Mouse (Mus musculus): ENCODE measurements at regions not wholly inside any gene's neighbourhood (a gene's known extent, or its start where the extent isn't known, plus 50 kb on each side); places are given as distances from the start of the nearest gene placed in this dataset.

- WGBS, result 91% methylated on average over 4 of the region's 4 CpGs
- no peaks in the 10 kb centered on the region for H3K36me3 ChIP-seq (ENCODE audit: control insufficient read depth, insufficient read depth, low read length)
- H3K9ac ChIP-seq (ENCODE audit: low read length), result no peak overlapping the region
- no peak overlapping the region for H3K4me3 ChIP-seq (ENCODE audit: low read depth, low read length)
- no peaks in the 10 kb centered on the region for H3K27me3 ChIP-seq (ENCODE audit: control insufficient read depth, insufficient read depth, low read length)
- no peaks in the 10 kb centered on the region for H3K9me3 ChIP-seq (ENCODE audit: control insufficient read depth, low read length)
- no peak overlapping the region for H3K27ac ChIP-seq (replicated peaks; ENCODE audit: low read depth, low read length)
- H3K4me1 ChIP-seq (ENCODE audit: control insufficient read depth, insufficient read depth, low read length), result no peaks in the 10 kb centered on the region
- H3K4me2 ChIP-seq (ENCODE audit: low read depth, severe bottlenecking), result no peak overlapping the region
- ATAC-seq (ENCODE audit: insufficient number of reproducible peaks, low FRiP score, low TSS enrichment, low read depth) (no peak), DNase-seq (ENCODE audit: low spot score) (no peak)
These were observed 277.0 kb upstream of the Tmem132c start for GRCm38 (mm10) chr5:126964577-126964976.

- Histone ChIP-seq H3K9me3 (ENCODE audit: control insufficient read depth, low read length) (no peaks in the 10 kb centered on the region), H3K4me2 (ENCODE audit: low read depth, severe bottlenecking) (no peak overlapping the region), H3K27ac (replicated peaks; ENCODE audit: low read depth, low read length) (no peak overlapping the region), H3K4me3 (ENCODE audit: low read depth, low read length) (no peak overlapping the region), H3K9ac (ENCODE audit: low read length) (no peak overlapping the region), H3K36me3 (ENCODE audit: control insufficient read depth, insufficient read depth, low read length) (no peaks in the 10 kb centered on the region), H3K27me3 (ENCODE audit: control insufficient read depth, insufficient read depth, low read length) (no peaks in the 10 kb centered on the region), H3K4me1 (ENCODE audit: control insufficient read depth, insufficient read depth, low read length) (no peaks in the 10 kb centered on the region)
- 93% methylated on average over 4 of the region's 4 CpGs for WGBS
- ATAC-seq (ENCODE audit: insufficient number of reproducible peaks, low FRiP score, low TSS enrichment, low read depth), result no peak
- DNase-seq (ENCODE audit: low spot score), result no peak
These were observed 274.5 kb upstream of the Tmem132c start for GRCm38 (mm10) chr5:126967076-126967475.

GRCm38 (mm10) chr5:126969373-126969772 is 272.2 kb upstream of the Tmem132c start:
- no peak for DNase-seq (ENCODE audit: low spot score)
- Histone ChIP-seq H3K27ac (replicated peaks; ENCODE audit: low read depth, low read length) (no peak overlapping the region), H3K4me1 (ENCODE audit: control insufficient read depth, insufficient read depth, low read length) (no peaks in the 10 kb centered on the region), H3K27me3 (ENCODE audit: control insufficient read depth, insufficient read depth, low read length) (no peaks in the 10 kb centered on the region), H3K4me2 (ENCODE audit: low read depth, severe bottlenecking) (no peak overlapping the region), H3K4me3 (ENCODE audit: low read depth, low read length) (no peak overlapping the region), H3K36me3 (ENCODE audit: control insufficient read depth, insufficient read depth, low read length) (no peaks in the 10 kb centered on the region), H3K9me3 (ENCODE audit: control insufficient read depth, low read length) (no peaks in the 10 kb centered on the region), H3K9ac (ENCODE audit: low read length) (no peak overlapping the region)
- 89% methylated on average over 8 of the region's 8 CpGs for WGBS
- no peak for ATAC-seq (ENCODE audit: insufficient number of reproducible peaks, low FRiP score, low TSS enrichment, low read depth)

- Histone ChIP-seq H3K27me3 (ENCODE audit: control insufficient read depth, insufficient read depth, low read length) (no peaks in the 10 kb centered on the region), H3K4me3 (ENCODE audit: low read depth, low read length) (no peak overlapping the region), H3K36me3 (ENCODE audit: control insufficient read depth, insufficient read depth, low read length) (no peaks in the 10 kb centered on the region), H3K9me3 (ENCODE audit: control insufficient read depth, low read length) (no peaks in the 10 kb centered on the region), H3K4me1 (ENCODE audit: control insufficient read depth, insufficient read depth, low read length) (no peaks in the 10 kb centered on the region), H3K9ac (ENCODE audit: low read length) (no peak overlapping the region), H3K4me2 (ENCODE audit: low read depth, severe bottlenecking) (no peak overlapping the region), H3K27ac (replicated peaks; ENCODE audit: low read depth, low read length) (no peak overlapping the region)
- WGBS, result 62% methylated on average over 2 of the region's 2 CpGs
- DNase-seq (ENCODE audit: low spot score) (no peak), ATAC-seq (ENCODE audit: insufficient number of reproducible peaks, low FRiP score, low TSS enrichment, low read depth) (no peak)
These were observed 270.3 kb upstream of the Tmem132c start for GRCm38 (mm10) chr5:126971284-126971683.

GRCm38 (mm10) chr5:126971981-126972380 is 269.6 kb upstream of the Tmem132c start:
- Histone ChIP-seq H3K4me2 (ENCODE audit: low read depth, severe bottlenecking) (no peak overlapping the region), H3K36me3 (ENCODE audit: control insufficient read depth, insufficient read depth, low read length) (no peaks in the 10 kb centered on the region), H3K9me3 (ENCODE audit: control insufficient read depth, low read length) (no peaks in the 10 kb centered on the region), H3K27ac (replicated peaks; ENCODE audit: low read depth, low read length) (no peak overlapping the region), H3K4me1 (ENCODE audit: control insufficient read depth, insufficient read depth, low read length) (no peaks in the 10 kb centered on the region), H3K4me3 (ENCODE audit: low read depth, low read length) (no peak overlapping the region), H3K27me3 (ENCODE audit: control insufficient read depth, insufficient read depth, low read length) (no peaks in the 10 kb centered on the region), H3K9ac (ENCODE audit: low read length) (no peak overlapping the region)
- 81% methylated on average over 1 of the region's 1 CpGs for WGBS
- no peak for DNase-seq (ENCODE audit: low spot score)
- ATAC-seq (ENCODE audit: insufficient number of reproducible peaks, low FRiP score, low TSS enrichment, low read depth), result no peak

GRCm38 (mm10) chr5:126973425-126973824 is 268.2 kb upstream of the Tmem132c start:
- H3K4me3 ChIP-seq (ENCODE audit: low read depth, low read length), result no peak overlapping the region
- H3K4me1 ChIP-seq (ENCODE audit: control insufficient read depth, insufficient read depth, low read length), result no peaks in the 10 kb centered on the region
- WGBS, result 20% methylated on average over 3 of the region's 3 CpGs
- no peak overlapping the region for H3K4me2 ChIP-seq (ENCODE audit: low read depth, severe bottlenecking)
- no peak overlapping the region for H3K27ac ChIP-seq (replicated peaks; ENCODE audit: low read depth, low read length)
- no peaks in the 10 kb centered on the region for H3K27me3 ChIP-seq (ENCODE audit: control insufficient read depth, insufficient read depth, low read length)
- no peak for DNase-seq (ENCODE audit: low spot score)
- H3K9me3 ChIP-seq (ENCODE audit: control insufficient read depth, low read length), result no peaks in the 10 kb centered on the region
- no peaks in the 10 kb centered on the region for H3K36me3 ChIP-seq (ENCODE audit: control insufficient read depth, insufficient read depth, low read length)
- no peak overlapping the region for H3K9ac ChIP-seq (ENCODE audit: low read length)
- ATAC-seq (ENCODE audit: insufficient number of reproducible peaks, low FRiP score, low TSS enrichment, low read depth), result no peak

GRCm38 (mm10) chr5:126974565-126974964 is 267.0 kb upstream of the Tmem132c start:
- Histone ChIP-seq H3K36me3 (ENCODE audit: control insufficient read depth, insufficient read depth, low read length) (no peaks in the 10 kb centered on the region), H3K4me1 (ENCODE audit: control insufficient read depth, insufficient read depth, low read length) (no peaks in the 10 kb centered on the region), H3K4me2 (ENCODE audit: low read depth, severe bottlenecking) (no peak overlapping the region), H3K27ac (replicated peaks; ENCODE audit: low read depth, low read length) (no peak overlapping the region), H3K27me3 (ENCODE audit: control insufficient read depth, insufficient read depth, low read length) (no peaks in the 10 kb centered on the region), H3K4me3 (ENCODE audit: low read depth, low read length) (no peak overlapping the region), H3K9ac (ENCODE audit: low read length) (no peak overlapping the region), H3K9me3 (ENCODE audit: control insufficient read depth, low read length) (no peaks in the 10 kb centered on the region)
- DNase-seq (ENCODE audit: low spot score) (no peak), ATAC-seq (ENCODE audit: insufficient number of reproducible peaks, low FRiP score, low TSS enrichment, low read depth) (no peak)
- 92% methylated on average over 3 of the region's 3 CpGs for WGBS

GRCm38 (mm10) chr5:126995577-126995976 is 246.0 kb upstream of the Tmem132c start:
- Histone ChIP-seq H3K9ac (ENCODE audit: low read length) (no peak overlapping the region), H3K4me3 (ENCODE audit: low read depth, low read length) (no peak overlapping the region), H3K27me3 (ENCODE audit: control insufficient read depth, insufficient read depth, low read length) (no peaks in the 10 kb centered on the region), H3K36me3 (ENCODE audit: control insufficient read depth, insufficient read depth, low read length) (no peaks in the 10 kb centered on the region), H3K9me3 (ENCODE audit: control insufficient read depth, low read length) (no peaks in the 10 kb centered on the region), H3K27ac (replicated peaks; ENCODE audit: low read depth, low read length) (no peak overlapping the region), H3K4me2 (ENCODE audit: low read depth, severe bottlenecking) (no peak overlapping the region), H3K4me1 (ENCODE audit: control insufficient read depth, insufficient read depth, low read length) (no peaks in the 10 kb centered on the region)
- no peak for ATAC-seq (ENCODE audit: insufficient number of reproducible peaks, low FRiP score, low TSS enrichment, low read depth)
- DNase-seq (ENCODE audit: low spot score), result peak; percentile 43
- 51% methylated on average over 6 of the region's 6 CpGs for WGBS

GRCm38 (mm10) chr5:127014166-127014565 is 227.4 kb upstream of the Tmem132c start:
- 81% methylated on average over 3 of the region's 3 CpGs for whole genome bisulfite sequencing
- Histone ChIP-seq H3K27me3 (ENCODE audit: control insufficient read depth, insufficient read depth, low read length) (no peaks in the 10 kb centered on the region), H3K27ac (replicated peaks; ENCODE audit: low read depth, low read length) (no peak overlapping the region), H3K4me2 (ENCODE audit: low read depth, severe bottlenecking) (no peak overlapping the region), H3K36me3 (ENCODE audit: control insufficient read depth, insufficient read depth, low read length) (no peaks in the 10 kb centered on the region), H3K4me3 (ENCODE audit: low read depth, low read length) (no peak overlapping the region), H3K9ac (ENCODE audit: low read length) (no peak overlapping the region), H3K4me1 (ENCODE audit: control insufficient read depth, insufficient read depth, low read length) (no peaks in the 10 kb centered on the region), H3K9me3 (ENCODE audit: control insufficient read depth, low read length) (no peaks in the 10 kb centered on the region)
- DNase-seq (ENCODE audit: low spot score), result no peak
- no peak for ATAC-seq (ENCODE audit: insufficient number of reproducible peaks, low FRiP score, low TSS enrichment, low read depth)

All from limb, embryonic 11.5 days (tissue).